Mouse (Mus musculus) kidney, postnatal 0 days (tissue): ENCODE data around the gene Runx3. TPM values are rescaled to one million over a fixed set of nuclear protein-coding genes. Genes with fewer than 3 reads are reported as not detected.

Source experiments
- ATAC-seq: fragments of 200-750 bp; cut with Nextera tagmentation; replicated peaks from 2 replicates; pipeline ENCODE4 v1.8.0; 2017; ENCODE audit warnings: low read depth, moderate number of reproducible peaks, moderate TSS enrichment, moderate library complexity; ENCODE audit not compliant: low FRiP score
- DNase-seq: peaks from one replicate; pipeline ENCODE4 v3.0.0-alpha.2; 2016; ENCODE audit warnings: low spot score
- H3K27ac ChIP-seq: fragments of 300-500 bp; sonication (generic); 2 replicates; pipeline ENCODE4 v1.5.1; 2014; ENCODE audit warnings: mild to moderate bottlenecking
- H3K27me3 ChIP-seq: fragments of 300-500 bp; sonication (generic); 2 replicates; pipeline ENCODE4 v1.6.1; 2014; ENCODE audit warnings: low read length, mixed read lengths; ENCODE audit not compliant: insufficient read depth
- H3K36me3 ChIP-seq: fragments of 300-500 bp; sonication (generic); 2 replicates; pipeline ENCODE4 v1.6.1; 2014; ENCODE audit warnings: low read length, mixed read lengths; ENCODE audit not compliant: insufficient read depth
- H3K4me1 ChIP-seq: fragments of 300-500 bp; sonication (generic); replicated peaks from 2 replicates; pipeline ENCODE4 v1.6.1; 2014; ENCODE audit warnings: antibody characterized with exemption, low read length, mixed read lengths; ENCODE audit not compliant: insufficient read depth
- H3K4me2 ChIP-seq: fragments of 300-500 bp; sonication (generic); 2 replicates; pipeline ENCODE4 v1.6.1; 2014; ENCODE audit warnings: mild to moderate bottlenecking, low read length, moderate library complexity, mixed read lengths
- H3K4me3 ChIP-seq: fragments of 300-500 bp; sonication (generic); replicated peaks from 2 replicates; pipeline ENCODE4 v1.5.1; 2014; ENCODE audit warnings: low read depth, low read length
- H3K9ac ChIP-seq: fragments of 300-500 bp; sonication (generic); 2 replicates; pipeline ENCODE4 v1.6.1; 2014; ENCODE audit warnings: low read depth, low read length
- H3K9me3 ChIP-seq: fragments of 300-500 bp; sonication (generic); replicated peaks from 2 replicates; pipeline ENCODE4 v1.6.1; 2016; ENCODE audit warnings: low read length, inconsistent platforms, mixed read lengths
- CTCF ChIP-seq: IDR thresholded peaks from 2 replicates; pipeline ENCODE4 v1.5.1; 2016; ENCODE audit warnings: antibody characterized with exemption, low read depth, mild to moderate bottlenecking, moderate library complexity
- WGBS: fragments of 180-500 bp; shearing (Covaris S2); extraction: QIAGEN DNeasy Blood & Tissue Kit; methylation state at CpG from one replicate; pipeline ENCODE4 v1.1.7; 2014; 5-methylcytosine and 5-hydroxymethylcytosine counted together
- polyA plus RNA-seq: library from polyadenylated mRNA; unstranded; fragments of >200 nt; fragmentation: Nextera tagmentation; extraction: Ambion mirVana; gene quantifications from 2 replicates; pipeline ENCODE4 v1.2.1, GENCODE M21; 2015

Gene Runx3
- polyA plus RNA-seq, 1 experiment from 2014 or later: 0.05 TPM

DNA sequence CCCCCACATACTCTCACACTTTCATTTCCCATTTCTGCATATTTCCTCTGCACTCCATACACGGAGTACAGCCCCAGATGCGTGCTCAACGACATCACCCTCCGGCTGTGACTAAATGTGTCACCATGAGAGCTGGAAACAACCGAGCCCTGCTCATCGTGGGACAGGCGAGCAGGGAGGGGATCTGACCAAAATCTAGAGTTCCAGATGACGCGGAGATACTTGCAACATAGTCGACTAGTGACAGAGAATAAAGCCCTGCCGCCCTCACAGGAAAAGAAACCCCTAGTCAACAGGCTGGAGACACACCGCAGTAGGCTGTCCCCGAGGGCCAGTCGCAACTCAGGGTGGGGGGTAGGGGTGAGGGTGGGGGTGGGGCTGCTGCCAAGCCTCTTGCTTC is 82.8 kb downstream of the Runx3 start:
- no peak for TF ChIP-seq CTCF
- Histone ChIP-seq H3K36me3 (no peaks in the 10 kb centered on the region), H3K27me3 (peaks cover 8% of the 10 kb centered on the region; the same call in 1 of the 2 replicates), H3K27ac (no peak overlapping the region), H3K9ac (no peak overlapping the region), H3K4me2 (peak overlapping the region; percentile 66), H3K4me1 (no peaks in the 10 kb centered on the region; the same call in 1 of the 2 replicates), H3K9me3 (no peaks in the 10 kb centered on the region), H3K4me3 (peak overlapping the region; percentile 32)
- WGBS: 8% methylated on average over 14 of the region's 14 CpGs
- DNase-seq (peak; percentile 48), ATAC-seq (no peak)

DNA sequence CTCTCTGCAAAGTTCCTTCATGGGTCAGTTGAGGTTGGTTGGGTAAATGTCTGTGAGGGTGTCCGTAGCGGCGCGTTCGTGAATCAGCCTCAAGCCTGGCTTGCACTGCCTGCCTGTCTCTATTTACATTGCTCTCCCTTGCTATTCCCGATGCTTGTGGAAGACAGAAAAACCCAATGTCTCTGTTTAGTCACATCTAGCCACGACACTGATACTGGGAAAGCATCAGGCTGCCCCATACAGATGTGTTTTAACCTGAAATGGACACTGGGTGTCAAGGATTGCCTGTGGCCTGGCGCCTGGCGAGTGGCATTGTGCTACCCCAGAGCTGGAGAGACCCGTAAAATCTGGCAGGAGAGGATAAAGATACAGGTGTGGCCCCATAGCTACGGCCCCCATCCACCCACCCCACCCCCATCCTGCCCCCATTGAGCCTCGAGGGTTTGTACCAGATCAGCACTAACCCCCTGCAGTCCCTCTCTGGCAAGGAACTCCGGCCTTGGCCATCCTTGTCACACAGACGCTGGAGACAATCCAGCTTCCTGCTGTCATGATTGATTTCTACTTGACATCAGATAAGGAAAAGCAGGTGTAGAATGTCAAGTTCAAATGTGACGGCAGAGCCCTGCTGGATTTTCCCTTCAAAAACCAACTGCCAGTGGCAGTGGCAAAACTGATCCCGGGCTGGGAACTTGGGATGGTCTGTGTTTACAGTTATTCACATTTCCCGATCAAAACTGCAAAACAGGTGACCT is 83.5 kb downstream of the Runx3 start:
- Histone ChIP-seq H3K4me2 (peak overlapping the region; percentile 66), H3K36me3 (no peaks in the 10 kb centered on the region), H3K4me3 (peak overlapping the region; percentile 32), H3K9me3 (no peaks in the 10 kb centered on the region), H3K27me3 (peaks cover 8% of the 10 kb centered on the region; the same call in 1 of the 2 replicates), H3K4me1 (no peaks in the 10 kb centered on the region; the same call in 1 of the 2 replicates), H3K9ac (no peak overlapping the region), H3K27ac (no peak overlapping the region)
- ATAC-seq: no peak
- TF ChIP-seq CTCF: no peak
- no peak for DNase-seq
- 15% methylated on average over 17 of the region's 17 CpGs for WGBS

DNA sequence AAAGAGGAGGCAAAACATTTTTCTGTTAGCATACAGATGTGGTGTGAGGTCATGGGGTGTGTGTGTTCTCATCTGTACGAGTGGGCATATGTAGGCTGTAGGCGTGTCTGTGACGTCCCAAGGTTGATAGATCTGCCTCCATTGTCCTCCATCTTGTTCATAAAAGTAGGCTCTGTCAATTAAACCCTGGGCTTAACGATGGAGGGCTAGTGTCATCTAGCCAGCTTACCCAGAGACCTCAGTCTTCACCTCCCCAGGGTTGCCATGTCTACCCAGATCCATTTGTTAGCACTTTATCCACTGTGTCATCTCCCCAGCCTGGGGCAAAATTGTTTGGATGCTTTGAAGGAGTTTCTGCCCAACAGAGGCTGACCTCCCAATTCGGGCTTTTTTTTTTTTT is 84.2 kb downstream of the Runx3 start:
- Histone ChIP-seq H3K27ac (no peak overlapping the region), H3K27me3 (peaks cover 8% of the 10 kb centered on the region; the same call in 1 of the 2 replicates), H3K9me3 (no peaks in the 10 kb centered on the region), H3K4me1 (no peaks in the 10 kb centered on the region; the same call in 1 of the 2 replicates), H3K4me2 (no peak overlapping the region), H3K9ac (no peak overlapping the region), H3K4me3 (no peak overlapping the region), H3K36me3 (no peaks in the 10 kb centered on the region)
- 58% methylated on average over 5 of the region's 5 CpGs for WGBS
- DNase-seq (no peak), ATAC-seq (no peak)
- no peak for TF ChIP-seq CTCF

DNA sequence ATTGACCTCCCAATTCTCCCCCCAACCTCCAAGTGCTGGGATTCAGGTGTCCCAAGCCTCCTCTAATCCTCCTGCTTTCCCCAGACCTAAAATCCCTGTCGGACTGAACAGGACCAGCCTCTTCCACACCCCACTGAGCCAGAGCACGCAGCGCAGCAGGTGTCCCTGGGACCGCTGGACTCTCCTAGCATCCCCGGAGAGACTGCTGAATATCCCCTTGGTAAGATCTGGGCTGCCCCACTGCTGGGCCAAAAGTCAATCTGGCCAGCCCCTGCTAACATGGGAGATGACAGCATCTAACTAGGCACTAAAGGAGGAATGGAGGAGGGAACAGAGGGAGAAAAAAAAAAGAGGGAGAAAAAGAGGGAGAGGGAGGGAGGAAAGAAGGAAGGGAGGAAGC is 84.8 kb downstream of the Runx3 start:
- Histone ChIP-seq H3K4me3 (no peak overlapping the region), H3K27me3 (peaks cover 8% of the 10 kb centered on the region; the same call in 1 of the 2 replicates), H3K4me1 (no peaks in the 10 kb centered on the region; the same call in 1 of the 2 replicates), H3K36me3 (no peaks in the 10 kb centered on the region), H3K9me3 (no peaks in the 10 kb centered on the region), H3K9ac (no peak overlapping the region), H3K27ac (no peak overlapping the region), H3K4me2 (no peak overlapping the region)
- ATAC-seq (no peak), DNase-seq (no peak)
- TF ChIP-seq CTCF: no peak
- 32% methylated on average over 5 of the region's 5 CpGs for WGBS

DNA sequence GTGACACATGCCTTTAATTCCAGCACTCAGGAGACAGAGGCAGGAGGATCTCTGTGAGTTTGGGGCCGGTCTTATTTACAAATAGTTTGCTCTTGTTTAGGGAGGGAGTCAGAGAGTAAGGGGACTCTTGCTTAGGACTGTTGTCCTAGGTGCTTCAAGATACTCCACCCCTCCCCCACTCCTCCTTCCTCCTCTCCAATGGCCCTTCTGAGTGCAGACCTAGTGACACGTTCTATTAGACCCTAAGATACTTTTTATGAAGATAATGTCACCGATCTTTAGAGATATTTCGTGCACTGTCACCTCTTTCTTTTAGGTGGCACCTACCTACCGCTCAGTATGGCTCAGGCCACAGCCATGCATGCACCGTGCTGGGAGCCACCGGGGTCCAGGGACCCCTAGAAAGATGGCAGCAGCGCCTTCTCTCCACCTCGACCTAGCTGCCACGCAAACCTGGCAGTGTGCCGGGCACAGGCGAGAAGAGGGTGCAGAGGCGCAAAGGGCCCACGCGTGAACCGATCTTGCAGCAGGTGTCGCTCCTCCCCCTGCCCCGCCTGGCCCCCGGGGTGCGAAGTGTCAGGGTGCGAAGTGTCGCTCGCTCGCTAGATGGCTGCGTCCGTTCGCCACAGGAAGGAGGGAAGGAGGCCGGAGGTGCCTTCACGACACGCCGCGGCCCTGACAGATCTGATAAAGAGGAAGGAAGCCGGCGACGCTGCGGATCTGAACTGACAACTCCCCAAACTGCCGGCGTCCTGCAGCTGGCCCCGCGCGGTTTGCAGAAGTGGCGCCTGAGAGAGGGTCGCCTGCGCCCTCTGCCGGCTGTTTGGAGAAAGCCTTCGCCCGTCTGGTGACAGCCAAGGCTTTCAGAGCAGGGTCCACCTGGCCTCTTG is 85.5 kb downstream of the Runx3 start:
- Histone ChIP-seq H3K4me3 (peak overlapping the region; percentile 29), H3K9me3 (no peaks in the 10 kb centered on the region), H3K36me3 (no peaks in the 10 kb centered on the region), H3K27me3 (peaks cover 8% of the 10 kb centered on the region; the same call in 1 of the 2 replicates), H3K27ac (no peak overlapping the region), H3K9ac (no peak overlapping the region), H3K4me2 (peak overlapping the region; percentile 63), H3K4me1 (no peaks in the 10 kb centered on the region; the same call in 1 of the 2 replicates)
- peak; percentile 90 for TF ChIP-seq CTCF
- DNase-seq (peak; percentile 95), ATAC-seq (peak; percentile 57)
- WGBS: 3% methylated on average over 47 of the region's 47 CpGs

DNA sequence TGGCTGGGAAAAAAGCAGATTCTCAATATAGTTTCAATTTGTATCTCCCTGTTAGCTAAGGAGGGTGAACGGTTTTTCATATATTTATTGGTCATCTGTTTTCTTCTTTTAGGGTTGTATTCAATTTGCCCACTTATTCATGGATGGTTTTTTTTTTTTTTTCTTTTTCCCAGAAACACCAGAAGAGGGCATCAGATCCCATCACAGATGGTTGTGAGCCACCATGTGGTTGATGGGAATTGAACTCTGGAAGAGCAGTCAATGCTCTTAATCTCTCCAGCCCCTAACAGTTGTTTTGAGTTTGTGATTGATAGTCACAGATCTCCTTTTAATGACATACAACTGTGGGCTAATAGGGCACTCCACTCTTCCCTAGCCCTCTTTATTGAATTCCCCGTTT is 89.4 kb downstream of the Runx3 start:
- TF ChIP-seq CTCF: peak; percentile 42
- Histone ChIP-seq H3K9ac (no peak overlapping the region), H3K4me2 (no peak overlapping the region), H3K36me3 (no peaks in the 10 kb centered on the region), H3K27ac (no peak overlapping the region), H3K4me3 (no peak overlapping the region), H3K4me1 (no peaks in the 10 kb centered on the region; the same call in 1 of the 2 replicates), H3K27me3 (peaks cover 5% of the 10 kb centered on the region; the same call in 1 of the 2 replicates), H3K9me3 (no peaks in the 10 kb centered on the region)
- DNase-seq (no peak), ATAC-seq (no peak)
- 65% methylated on average over 2 of the region's 2 CpGs for WGBS
